Mouse (Mus musculus) forebrain, embryonic 11.5 days (tissue): ENCODE data around the gene Acvrl1. TPM values are rescaled to one million over a fixed set of nuclear protein-coding genes. Genes with fewer than 3 reads are reported as not detected.

Source experiments
- ATAC-seq: fragments of 200-750 bp; cut with Nextera tagmentation; replicated peaks from 2 replicates; pipeline ENCODE4 v1.8.0; 2017; ENCODE audit warnings: moderate TSS enrichment; ENCODE audit not compliant: low FRiP score
- DNase-seq: peaks from one replicate; pipeline ENCODE4 v3.0.0-alpha.2; 2017; ENCODE audit warnings: low spot score
- H3K27ac ChIP-seq: fragments of 300-500 bp; sonication (generic); 2 replicates; pipeline ENCODE4 v1.5.1; 2014; ENCODE audit warnings: low read depth, low read length
- H3K27me3 ChIP-seq: fragments of 300-500 bp; sonication (generic); 2 replicates; pipeline ENCODE4 v1.6.1; 2014; ENCODE audit warnings: mild to moderate bottlenecking, low read length, mixed read lengths; ENCODE audit not compliant: control insufficient read depth, insufficient read depth
- H3K36me3 ChIP-seq: fragments of 300-500 bp; sonication (generic); 2 replicates; pipeline ENCODE4 v1.6.1; 2014; ENCODE audit warnings: mild to moderate bottlenecking, low read length, moderate library complexity, mixed read lengths; ENCODE audit not compliant: control insufficient read depth, insufficient read depth
- H3K4me1 ChIP-seq: fragments of 300-500 bp; sonication (generic); replicated peaks from 2 replicates; pipeline ENCODE4 v1.6.1; 2014; ENCODE audit warnings: low read length, mixed read lengths; ENCODE audit not compliant: control insufficient read depth, insufficient read depth
- H3K4me2 ChIP-seq: fragments of 300-500 bp; sonication (generic); 2 replicates; pipeline ENCODE4 v1.6.1; 2014; ENCODE audit warnings: low read depth, mild to moderate bottlenecking, low read length, moderate library complexity, mixed read lengths; ENCODE audit not compliant: severe bottlenecking
- H3K4me3 ChIP-seq: fragments of 300-500 bp; sonication (generic); 2 replicates; pipeline ENCODE4 v1.5.1; 2014; ENCODE audit warnings: low read depth, low read length
- H3K9ac ChIP-seq: fragments of 300-500 bp; sonication (generic); 2 replicates; pipeline ENCODE4 v1.6.1; 2014; ENCODE audit warnings: low read length
- H3K9me3 ChIP-seq: fragments of 300-500 bp; sonication (generic); 2 replicates; pipeline ENCODE4 v1.6.1; 2016; ENCODE audit warnings: low read length, mixed read lengths; ENCODE audit not compliant: control insufficient read depth
- WGBS: fragments of 180-500 bp; shearing (Covaris S2); extraction: QIAGEN DNeasy Blood & Tissue Kit; methylation state at CpG from one replicate; pipeline ENCODE4 v1.1.7; 2014; 5-methylcytosine and 5-hydroxymethylcytosine counted together
- polyA plus RNA-seq: library from polyadenylated mRNA; unstranded; fragments of >200 nt; fragmentation: Nextera tagmentation; extraction: Ambion mirVana; gene quantifications from 2 replicates; pipeline ENCODE4 v1.2.1, GENCODE M21; 2014

The Acvrl1 gene
- polyA plus RNA-seq, 1 experiment from 2014 or later: 7.2 TPM

- ATAC-seq (no peak), DNase-seq (no peak)
- Histone ChIP-seq H3K4me3 (no peak overlapping the region), H3K4me1 (no peaks in the 10 kb centered on the region), H3K27ac (no peak overlapping the region), H3K9me3 (peaks cover 3% of the 10 kb centered on the region; the same call in 1 of the 2 replicates), H3K27me3 (no peaks in the 10 kb centered on the region), H3K36me3 (no peaks in the 10 kb centered on the region), H3K9ac (no peak overlapping the region), H3K4me2 (no peak overlapping the region)
- WGBS: 65% methylated on average over 14 of the region's 14 CpGs
These were observed 9.8 kb upstream of the Acvrl1 start for GRCm38 (mm10) chr15:101118399-101119125.

GRCm38 (mm10) chr15:101121411-101122289, 6.7 kb upstream of the Acvrl1 start:
- no peak for ATAC-seq
- no peak overlapping the region for H3K27ac ChIP-seq
- no peaks in the 10 kb centered on the region for H3K9me3 ChIP-seq
- peaks cover 2% of the 10 kb centered on the region; the same call in 1 of the 2 replicates for H3K27me3 ChIP-seq
- H3K4me1 ChIP-seq: no peaks in the 10 kb centered on the region
- H3K9ac ChIP-seq: no peak overlapping the region
- no peak overlapping the region for H3K4me2 ChIP-seq
- no peaks in the 10 kb centered on the region for H3K36me3 ChIP-seq
- H3K4me3 ChIP-seq: no peak overlapping the region
- no peak for DNase-seq
- whole genome bisulfite sequencing: 70% methylated on average over 9 of the region's 9 CpGs

- Histone ChIP-seq H3K4me2 (no peak overlapping the region), H3K4me3 (no peak overlapping the region), H3K4me1 (no peaks in the 10 kb centered on the region), H3K36me3 (no peaks in the 10 kb centered on the region), H3K27ac (no peak overlapping the region), H3K9me3 (no peaks in the 10 kb centered on the region), H3K9ac (no peak overlapping the region), H3K27me3 (peaks cover 2% of the 10 kb centered on the region; the same call in 1 of the 2 replicates)
- DNase-seq (no peak), ATAC-seq (no peak)
- 22% methylated on average over 2 of the region's 2 CpGs for WGBS
These were observed 6.1 kb upstream of the Acvrl1 start for GRCm38 (mm10) chr15:101122290-101122589.

- 70% methylated on average over 4 of the region's 4 CpGs for WGBS
- no peak overlapping the region for H3K9ac ChIP-seq
- no peak overlapping the region for H3K27ac ChIP-seq
- no peaks in the 10 kb centered on the region for H3K36me3 ChIP-seq
- no peak overlapping the region for H3K4me2 ChIP-seq
- ATAC-seq: no peak
- H3K9me3 ChIP-seq: no peaks in the 10 kb centered on the region
- peaks cover 10% of the 10 kb centered on the region for H3K27me3 ChIP-seq
- H3K4me1 ChIP-seq: peaks cover 2% of the 10 kb centered on the region
- DNase-seq: no peak
- H3K4me3 ChIP-seq: no peak overlapping the region
These were observed 5.1 kb upstream of the Acvrl1 start for GRCm38 (mm10) chr15:101123202-101123601.

- Histone ChIP-seq H3K4me3 (no peak overlapping the region), H3K36me3 (no peaks in the 10 kb centered on the region), H3K4me2 (no peak overlapping the region), H3K9ac (no peak overlapping the region), H3K27ac (no peak overlapping the region), H3K9me3 (no peaks in the 10 kb centered on the region), H3K27me3 (peaks cover 32% of the 10 kb centered on the region), H3K4me1 (peaks cover 6% of the 10 kb centered on the region)
- 86% methylated on average over 6 of the region's 6 CpGs for WGBS
- DNase-seq: no peak
- no peak for ATAC-seq
These were observed 2.8 kb upstream of the Acvrl1 start for GRCm38 (mm10) chr15:101125561-101125960.

- Histone ChIP-seq H3K4me3 (no peak overlapping the region), H3K9me3 (no peaks in the 10 kb centered on the region), H3K36me3 (no peaks in the 10 kb centered on the region), H3K4me2 (no peak overlapping the region), H3K4me1 (peaks cover 6% of the 10 kb centered on the region), H3K27ac (no peak overlapping the region), H3K9ac (no peak overlapping the region), H3K27me3 (peaks cover 32% of the 10 kb centered on the region)
- ATAC-seq (no peak), DNase-seq (no peak)
- 82% methylated on average over 12 of the region's 12 CpGs for WGBS
These were observed 1.3 kb upstream of the Acvrl1 start for GRCm38 (mm10) chr15:101126876-101127544.

- Histone ChIP-seq H3K9ac (no peak overlapping the region), H3K36me3 (no peaks in the 10 kb centered on the region), H3K4me1 (peaks cover 10% of the 10 kb centered on the region), H3K27me3 (peaks cover 32% of the 10 kb centered on the region), H3K4me2 (no peak overlapping the region), H3K4me3 (no peak overlapping the region), H3K9me3 (no peaks in the 10 kb centered on the region), H3K27ac (no peak overlapping the region)
- DNase-seq: no peak
- 29% methylated on average over 5 of the region's 5 CpGs for WGBS
- no peak for ATAC-seq
These were observed 1.1 kb downstream of the Acvrl1 start for GRCm38 (mm10) chr15:101129412-101129811.

- 46% methylated on average over 11 of the region's 11 CpGs for WGBS
- H3K9me3 ChIP-seq: no peaks in the 10 kb centered on the region
- no peak overlapping the region for H3K9ac ChIP-seq
- no peak for DNase-seq
- no peaks in the 10 kb centered on the region for H3K36me3 ChIP-seq
- no peak for ATAC-seq
- no peak overlapping the region for H3K27ac ChIP-seq
- H3K4me3 ChIP-seq: no peak overlapping the region
- peaks cover 10% of the 10 kb centered on the region for H3K4me1 ChIP-seq
- H3K27me3 ChIP-seq: peaks cover 30% of the 10 kb centered on the region
- no peak overlapping the region for H3K4me2 ChIP-seq
These were observed 3.2 kb downstream of the Acvrl1 start for GRCm38 (mm10) chr15:101131498-101131897.
